Mouse (Mus musculus) right cerebral cortex, adult 18-20 months (tissue): ENCODE measurements at regions not wholly inside any gene's neighbourhood (a gene's known extent, or its start where the extent isn't known, plus 50 kb on each side); places are given as distances from the start of the nearest gene placed in this dataset.

ENCODE experiments used
- DNase-seq: peaks from one replicate; pipeline ENCODE4 v3.0.0; 2022; ENCODE audit warnings: mixed read lengths

DNA sequence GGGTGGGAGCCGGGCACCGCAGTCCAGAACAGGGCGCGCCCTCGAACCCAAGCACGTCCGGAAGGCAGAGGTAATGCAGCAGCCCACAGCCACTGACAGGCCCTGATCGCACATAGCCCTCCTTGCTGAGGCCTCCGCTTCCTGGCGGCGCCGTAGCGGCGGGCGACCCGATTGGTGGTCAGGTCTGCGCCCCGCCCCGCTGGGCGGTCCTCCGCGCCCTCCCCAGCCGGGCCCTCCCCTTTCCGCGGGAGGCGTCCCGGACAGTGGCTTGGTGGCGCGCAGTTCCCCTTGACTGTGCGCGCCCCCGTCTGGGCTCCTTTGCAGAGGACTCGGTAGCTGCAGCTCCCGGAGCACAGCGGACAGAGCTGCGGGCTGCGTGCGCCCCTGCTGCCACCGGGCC is 375.5 kb upstream of the Asap2 start:
- peak; percentile 82 for DNase-seq
